Mouse (Mus musculus) large intestine, adult 2 months (tissue): Measurements from ENCODE around the gene Ddr1. TPM values are rescaled to one million over a fixed set of nuclear protein-coding genes. Genes with fewer than 3 reads are reported as not detected.
A peak's percentile ranks its signal among the peaks of the same experiment; 100 is the strongest.

Experiments used
- DNase-seq: peaks from one replicate; pipeline ENCODE4 v3.0.0-alpha.2; 2012; ENCODE audit warnings: low read depth, low spot score
- WGBS: fragments of 180-500 bp; shearing (Covaris S2); methylation state at CpG from one replicate; pipeline ENCODE4 v1.1.7; 2018; 5-methylcytosine and 5-hydroxymethylcytosine counted together
- polyA plus RNA-seq: library from polyadenylated mRNA; depleted of rRNA; stranded (reverse); fragments of >200 nt; gene quantifications from 2 replicates; pipeline ENCODE4 v1.2.3, GENCODE M21; 2012

Gene Ddr1
- polyA plus RNA-seq, 1 experiment, result 39.0 TPM

- peak; percentile 64 for DNase-seq
- WGBS, result 16% methylated on average over 21 of the region's 21 CpGs
Observed at GRCm38 (mm10) chr17:35725286-35726232, 21.1 kb upstream of the Ddr1 start.

GRCm38 (mm10) chr17:35721676-35722075 lies 17.3 kb upstream of the Ddr1 start:
- no peak for DNase-seq
- 56% methylated on average over 8 of the region's 8 CpGs for WGBS

DNA sequence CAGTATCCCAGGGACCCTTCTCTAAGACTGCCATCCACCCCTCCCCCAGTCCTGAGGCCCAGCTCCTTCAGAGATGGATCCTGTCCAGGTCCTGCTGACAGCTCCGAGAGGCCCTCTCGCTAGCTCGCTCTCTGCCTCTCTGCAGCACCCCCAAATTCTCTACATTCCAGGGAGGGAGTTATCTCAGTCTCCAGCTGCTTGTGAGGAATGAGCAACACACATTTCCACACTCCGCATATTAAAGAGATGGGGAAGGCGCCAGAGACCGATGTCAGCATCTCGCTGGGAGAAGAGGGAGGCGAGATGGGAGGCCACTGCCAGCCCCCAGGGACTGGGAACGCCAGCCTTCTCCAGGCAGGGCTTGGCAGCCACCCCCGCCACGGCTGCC lies 15.9 kb upstream of the Ddr1 start:
- DNase-seq, result no peak
- 66% methylated on average over 11 of the region's 11 CpGs for WGBS

DNA sequence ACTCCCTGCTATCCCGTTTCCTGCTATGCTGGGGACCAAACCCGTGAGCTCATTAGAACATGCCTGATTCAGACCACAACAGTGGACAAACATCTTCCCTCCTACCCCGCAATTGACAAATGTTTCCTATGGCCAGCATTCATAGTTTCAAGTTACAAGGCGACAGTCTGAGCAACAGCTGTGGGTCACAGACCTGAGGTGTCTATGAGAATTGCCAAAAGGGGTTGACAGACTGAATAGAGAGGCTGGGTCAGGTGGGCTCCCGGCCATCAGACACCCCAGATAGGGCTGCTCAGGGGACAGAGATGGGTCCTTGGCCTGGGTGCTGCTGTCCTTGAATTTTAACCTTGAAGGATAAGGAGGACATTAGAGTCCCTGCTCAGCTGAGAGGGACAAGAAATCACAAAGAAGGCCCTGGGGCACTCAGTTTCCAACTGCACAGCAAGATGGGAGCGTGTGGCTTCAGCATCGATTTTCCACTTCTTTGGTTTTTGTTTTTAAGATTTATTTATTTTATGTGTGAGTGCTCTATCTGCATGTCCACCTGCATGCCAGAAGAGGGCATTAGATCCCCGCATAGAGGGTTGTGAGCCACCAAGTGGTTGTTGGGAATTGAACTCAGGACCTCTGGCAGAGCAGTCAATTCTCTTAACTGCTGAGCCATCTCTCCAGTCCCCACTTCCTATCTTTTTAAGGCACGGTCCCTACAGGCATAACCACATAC lies 15.4 kb upstream of the Ddr1 start:
- no peak for DNase-seq
- 78% methylated on average over 9 of the region's 9 CpGs for WGBS

- no peak for DNase-seq
- WGBS, result 86% methylated on average over 6 of the region's 6 CpGs
Observed at GRCm38 (mm10) chr17:35717080-35717479, 12.7 kb upstream of the Ddr1 start.

DNA sequence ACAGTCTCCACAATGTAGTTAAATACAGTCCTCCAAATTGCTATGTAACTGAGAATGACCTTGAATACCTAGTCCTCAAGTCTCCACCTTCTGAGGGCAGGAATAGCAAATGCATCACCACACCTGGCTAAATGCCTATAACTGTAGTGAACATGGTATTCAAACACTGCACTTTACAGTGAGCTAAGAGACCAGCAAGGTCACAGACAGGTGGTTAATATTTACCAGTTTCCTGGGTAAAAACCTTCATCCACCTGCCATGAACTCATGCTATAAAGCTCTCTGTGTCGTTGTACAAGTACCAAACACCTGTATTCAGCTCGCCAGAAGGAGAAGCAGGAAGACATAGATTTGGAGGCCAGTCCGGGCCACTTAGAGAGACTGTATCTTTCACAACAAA lies 11.7 kb upstream of the Ddr1 start:
- WGBS, result 25% methylated on average over 3 of the region's 3 CpGs
- peak; percentile 80 for DNase-seq

DNA sequence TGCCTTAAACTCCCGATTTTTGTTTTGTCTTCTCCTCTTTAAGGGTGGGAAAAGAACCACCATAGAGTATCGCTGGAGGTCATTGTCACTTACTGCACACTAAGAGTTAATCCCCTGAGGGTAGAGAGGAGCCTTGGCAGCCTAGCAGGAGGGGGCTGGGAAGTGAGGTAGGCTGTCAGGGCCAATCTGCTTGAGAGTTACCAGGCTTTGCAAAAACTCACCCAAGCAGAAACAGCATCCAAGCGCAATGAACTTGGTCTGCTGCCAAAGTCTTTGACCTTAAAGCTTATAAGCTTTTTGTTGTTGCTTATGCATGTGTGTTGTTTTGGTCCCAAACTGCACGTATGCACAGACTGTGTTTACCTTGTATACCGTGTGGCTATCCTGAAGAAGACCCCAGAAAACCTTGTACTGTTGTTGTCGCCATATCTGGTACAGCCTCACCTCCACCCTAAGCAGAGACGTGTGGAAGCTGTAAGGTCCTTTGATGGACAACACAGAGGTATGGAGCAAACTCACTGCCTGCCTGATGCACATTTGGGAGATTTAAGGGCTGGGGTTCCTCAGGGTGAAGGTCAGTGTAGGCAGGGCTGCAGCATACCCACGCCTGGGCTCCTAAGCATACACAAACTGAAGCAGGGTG lies 6.4 kb upstream of the Ddr1 start:
- 48% methylated on average over 8 of the region's 8 CpGs for WGBS
- DNase-seq, result no peak

DNA sequence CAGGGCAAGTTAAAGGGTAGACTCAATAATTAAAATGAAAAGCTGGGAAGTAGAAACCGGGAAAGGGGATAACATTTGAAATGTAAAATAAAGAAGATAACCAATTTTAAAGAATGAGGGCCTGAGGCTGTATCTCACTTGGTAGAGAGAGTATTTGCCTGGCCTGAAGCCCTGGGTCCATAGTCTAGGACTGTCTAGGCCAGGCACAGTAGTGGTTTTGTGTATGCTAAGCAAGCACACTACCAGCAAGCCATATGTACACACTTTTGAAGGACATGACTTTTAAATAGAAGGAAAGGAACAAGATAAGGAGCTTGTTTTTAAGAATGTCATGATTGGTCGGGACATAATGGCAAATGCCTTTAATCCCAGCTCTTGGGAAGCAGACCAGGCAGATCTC lies 4.2 kb upstream of the Ddr1 start:
- DNase-seq, result no peak
- 51% methylated on average over 2 of the region's 2 CpGs for WGBS

- peak; percentile 56 for DNase-seq
- WGBS, result 19% methylated on average over 7 of the region's 7 CpGs
Observed at GRCm38 (mm10) chr17:35707929-35708328, 3.5 kb upstream of the Ddr1 start.

DNA sequence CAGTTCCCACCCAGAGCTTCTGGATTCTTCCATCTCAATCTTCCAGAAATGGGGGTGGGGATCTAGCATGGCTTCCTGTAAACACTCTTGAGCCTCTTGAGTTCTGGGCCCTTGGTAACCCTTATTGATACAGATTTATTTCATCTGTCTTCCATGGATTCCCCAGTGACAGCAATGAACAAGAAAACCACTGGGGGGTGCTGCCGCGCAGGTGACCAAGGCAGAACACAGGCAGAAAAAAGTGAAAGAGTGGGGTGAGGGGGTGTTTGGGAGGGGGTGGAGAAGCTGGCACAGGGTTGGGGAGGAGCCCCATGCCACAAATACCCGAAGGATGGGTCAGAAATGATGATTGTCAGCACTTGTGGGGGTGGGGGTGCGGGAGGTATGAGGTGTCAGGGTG lies 1.4 kb upstream of the Ddr1 start:
- WGBS, result 29% methylated on average over 4 of the region's 4 CpGs
- DNase-seq, result no peak

GRCm38 (mm10) chr17:35703751-35704271 lies 610 bp downstream of the Ddr1 start:
- 16% methylated on average over 14 of the region's 14 CpGs for WGBS
- DNase-seq, result no peak

- DNase-seq, result no peak
- WGBS, result 59% methylated on average over 2 of the region's 2 CpGs
Observed at GRCm38 (mm10) chr17:35703065-35703464, 1.4 kb downstream of the Ddr1 start.

GRCm38 (mm10) chr17:35702605-35703004 lies 1.8 kb downstream of the Ddr1 start:
- no peak for DNase-seq
- WGBS, result 51% methylated on average over 4 of the region's 4 CpGs

- peak; percentile 45 for DNase-seq
Observed at GRCm38 (mm10) chr17:35701978-35702461, 2.4 kb downstream of the Ddr1 start.

GRCm38 (mm10) chr17:35701203-35701977 lies 3.0 kb downstream of the Ddr1 start:
- WGBS, result 3% methylated on average over 16 of the region's 16 CpGs

More at GRCm38 (mm10) chr17:35701978-35702461, 2.4 kb downstream of the Ddr1 start:
- 8% methylated on average over 16 of the region's 16 CpGs for WGBS

DNA sequence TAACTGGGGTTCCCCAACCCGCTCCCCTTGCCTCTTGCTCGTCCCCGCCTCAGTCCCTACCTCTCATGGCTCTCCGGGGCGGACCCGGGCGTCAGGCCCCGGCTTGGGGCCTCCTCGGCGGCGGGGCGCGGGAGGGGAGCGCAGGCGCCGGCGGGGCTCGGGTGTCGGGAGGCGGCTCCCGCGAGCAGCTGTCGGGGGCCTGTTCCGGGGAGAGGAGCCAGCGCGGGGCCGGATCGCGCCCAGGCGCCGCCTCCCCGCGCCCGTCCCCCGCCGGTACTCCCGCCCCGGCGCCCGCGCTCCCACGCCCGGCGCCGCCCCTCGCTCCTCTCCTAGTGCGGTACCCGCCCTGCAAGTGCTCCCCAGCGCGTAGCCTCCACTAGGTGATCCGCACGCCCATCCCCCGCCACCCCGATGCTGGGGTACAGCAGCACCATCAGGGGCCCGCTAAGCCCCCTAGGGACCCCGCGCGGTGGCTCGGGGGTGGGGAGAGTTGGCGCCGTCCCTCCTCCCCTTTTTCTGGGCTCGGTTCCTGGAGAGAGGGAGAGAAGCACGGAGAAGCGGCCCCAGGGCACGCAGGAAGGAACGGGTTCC lies 4.0 kb downstream of the Ddr1 start:
- under 1% methylated on average over 64 of the region's 66 CpGs for WGBS

More at GRCm38 (mm10) chr17:35701203-35701977, 3.0 kb downstream of the Ddr1 start:
- no peak for DNase-seq

GRCm38 (mm10) chr17:35699919-35700318 lies 4.5 kb downstream of the Ddr1 start:
- 4% methylated on average over 19 of the region's 19 CpGs for WGBS
- DNase-seq, result peak; percentile 78

More for the DNA sequence above, 4.0 kb downstream of the Ddr1 start:
- peak; percentile 51 for DNase-seq

DNA sequence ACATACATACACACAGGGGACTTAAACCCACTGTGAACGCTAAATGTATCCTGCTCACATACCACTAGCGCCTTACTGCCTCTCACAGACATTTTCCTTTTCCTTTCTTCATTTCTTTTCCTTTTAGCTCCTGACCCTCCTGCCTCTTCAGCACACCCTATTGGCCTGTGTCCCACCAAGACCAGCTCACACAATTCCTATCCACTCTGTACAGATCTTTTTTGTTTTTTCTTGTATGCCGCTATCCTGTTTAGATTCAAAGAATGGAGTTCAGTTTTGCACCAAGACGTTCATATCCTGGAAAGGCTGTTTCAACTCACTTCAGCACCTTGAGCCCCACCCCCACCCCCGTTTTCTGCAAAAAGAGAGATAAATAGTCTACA lies 5.9 kb downstream of the Ddr1 start:
- DNase-seq, result no peak
- WGBS, result 46% methylated on average over 5 of the region's 5 CpGs
